Comparison of ENCODE assay signal across 13 mouse cellular contexts in the genomic region with DNA sequence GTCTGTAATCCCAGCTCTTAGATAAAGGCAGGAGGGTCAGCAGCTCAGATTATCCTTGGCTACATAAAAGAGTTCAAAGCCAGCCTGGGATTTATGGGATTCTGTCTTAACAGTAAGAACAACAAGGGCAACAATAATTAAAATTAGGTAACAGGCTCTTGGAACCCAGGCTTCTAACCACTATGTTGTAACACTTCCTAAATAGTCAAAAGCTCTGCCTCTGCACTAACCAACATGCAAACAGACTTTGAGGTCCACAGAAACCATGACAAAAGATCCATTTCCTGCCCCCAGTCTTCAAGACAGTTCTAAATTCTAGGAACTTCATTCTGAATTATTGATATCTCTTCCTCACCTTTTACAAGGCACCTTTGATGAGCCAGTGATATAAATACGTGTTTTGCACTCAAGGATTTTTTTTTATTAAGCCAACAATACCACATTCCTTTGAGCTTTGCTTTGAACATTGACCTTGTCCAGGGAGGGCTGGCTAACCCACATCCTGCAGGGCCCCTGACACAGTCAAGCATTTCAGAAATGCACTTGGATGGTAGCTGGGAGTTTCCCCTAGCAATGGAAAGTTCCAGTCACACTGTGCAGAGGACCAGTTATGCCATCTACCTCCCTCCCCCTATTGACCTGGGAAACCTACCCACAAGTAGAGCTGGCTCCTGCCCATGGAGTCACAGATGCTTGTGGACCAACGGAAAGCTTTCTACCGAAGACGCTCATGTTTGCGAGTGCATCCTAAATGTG. TPM values are rescaled to one million over a fixed set of nuclear protein-coding genes. Genes with fewer than 3 reads are reported as not detected.
DNase-seq lines count a peak whose midpoint lies in the region; ATAC-seq and TF ChIP-seq lines count a peak whose summit lies in the region.
"Had no signal": no experiment of that assay in that cellular context is flagged by ENCODE, and none has a peak within 500 bp of the region (broad histone marks: within the 10 kb centered on the region; RNA-seq: fewer than 3 reads in every experiment).

No protein-coding gene starts in this region.

- H3K27ac ChIP-seq in gastrocnemius, adult 2 months = peak overlapping the region; percentile 69
- no peak overlapping the region for H3K27ac ChIP-seq in intestine, embryonic 15.5 days
- H3K27ac ChIP-seq in liver, postnatal 0 days (ENCODE audit: low read depth) = peak overlapping the region; percentile 8; the same call in 1 of the 2 replicates
- H3K27ac ChIP-seq in midbrain, embryonic 10.5 days (replicated peaks) = no peak overlapping the region
- H3K27ac ChIP-seq: limb, embryonic 10.5 days; midbrain, embryonic 15.5 days; stomach, embryonic 15.5 days had no signal

- H3K27me3 ChIP-seq in intestine, embryonic 15.5 days (replicated peaks) = no peaks in the 10 kb centered on the region
- H3K27me3 ChIP-seq in liver, postnatal 0 days (ENCODE audit: insufficient read depth, low read length) = no peaks in the 10 kb centered on the region
- no peaks in the 10 kb centered on the region for H3K27me3 ChIP-seq in midbrain, embryonic 10.5 days (ENCODE audit: low read depth, poor library complexity, severe bottlenecking)
- H3K27me3 ChIP-seq: midbrain, embryonic 15.5 days; stomach, embryonic 15.5 days had no signal

- ATAC-seq in intestine, embryonic 15.5 days = peak; percentile 62
- ATAC-seq in liver, postnatal 0 days = no peak
- ATAC-seq: midbrain, embryonic 15.5 days had no signal

- WGBS in intestine, embryonic 15.5 days = 87% methylated on average over 5 of the region's 5 CpGs
- 58% methylated on average over 5 of the region's 5 CpGs for WGBS in liver, postnatal 0 days (ENCODE audit: insufficient replicate concordance)
- WGBS in midbrain, embryonic 10.5 days = 93% methylated on average over 5 of the region's 5 CpGs

- no peak overlapping the region for H3K9ac ChIP-seq in intestine, embryonic 15.5 days
- H3K9ac ChIP-seq in liver, postnatal 0 days (replicated peaks) = no peak overlapping the region
- H3K9ac ChIP-seq: midbrain, embryonic 15.5 days; stomach, embryonic 15.5 days had no signal

- TF ChIP-seq CTCF in gastrocnemius, adult 2 months (IDR thresholded peaks at IDR 0.05) = no peak
- no peak for TF ChIP-seq CTCF in liver, postnatal 0 days (IDR thresholded peaks at IDR 0.05; ENCODE audit: low read depth)

- no peak overlapping the region for H3K4me3 ChIP-seq in gastrocnemius, adult 2 months
- H3K4me3 ChIP-seq in intestine, embryonic 15.5 days (replicated peaks) = no peak overlapping the region
- no peak overlapping the region for H3K4me3 ChIP-seq in liver, postnatal 0 days (ENCODE audit: low read depth, low read length)
- no peak overlapping the region for H3K4me3 ChIP-seq in midbrain, embryonic 10.5 days
- H3K4me3 ChIP-seq: limb, embryonic 10.5 days; midbrain, embryonic 15.5 days; stomach, embryonic 15.5 days had no signal

- H3K4me2 ChIP-seq in intestine, embryonic 15.5 days (replicated peaks) = peak overlapping the region; percentile 20
- H3K4me2 ChIP-seq in liver, postnatal 0 days (ENCODE audit: low read depth, low read length) = peak overlapping the region; percentile 35; the same call in 1 of the 2 replicates
- H3K4me2 ChIP-seq: midbrain, embryonic 15.5 days had no signal

- no peak for TF ChIP-seq EP300 in liver, postnatal 0 days (IDR thresholded peaks at IDR 0.05; ENCODE audit: low read depth)

- H3K4me1 ChIP-seq in intestine, embryonic 15.5 days (replicated peaks) = peaks cover 4% of the 10 kb centered on the region; the same call in 1 of the 2 replicates
- peaks cover 19% of the 10 kb centered on the region for H3K4me1 ChIP-seq in liver, postnatal 0 days (ENCODE audit: insufficient read depth)
- peaks cover 15% of the 10 kb centered on the region for H3K4me1 ChIP-seq in midbrain, embryonic 10.5 days

- no peak for DNase-seq in gastrocnemius, adult 2 months
- DNase-seq in gastrocnemius, postnatal 14 days = no peak
- peak; percentile 58 for DNase-seq in CD4-positive helper T cell, adult 2 months (ENCODE audit: low read depth, low spot score)
- DNase-seq in liver, postnatal 0 days = no peak
- DNase-seq in midbrain, embryonic 10.5 days (ENCODE audit: low spot score) = no peak
- no peak for DNase-seq in gastrocnemius, postnatal 4 days (ENCODE audit: low spot score in 2 of 2)
- no peak for DNase-seq in cerebellum, adult 11 months
- DNase-seq: cerebellum, postnatal 36 days; gastrocnemius, postnatal 36 days had no signal

- intact Hi-C loops in gastrocnemius, adult 2 months (cut with DNase I) = no loop called here
- intact Hi-C loops in gastrocnemius, postnatal 14 days (cut with DNase I; ENCODE audit: low total_unique reads) = no loop called here

- no peaks in the 10 kb centered on the region for H3K36me3 ChIP-seq in intestine, embryonic 15.5 days
- no peaks in the 10 kb centered on the region for H3K36me3 ChIP-seq in liver, postnatal 0 days (replicated peaks; ENCODE audit: insufficient read depth, low read length)
- H3K36me3 ChIP-seq in midbrain, embryonic 10.5 days = no peaks in the 10 kb centered on the region
- H3K36me3 ChIP-seq: limb, embryonic 10.5 days; midbrain, embryonic 15.5 days; stomach, embryonic 15.5 days had no signal

- no peaks in the 10 kb centered on the region for H3K9me3 ChIP-seq in intestine, embryonic 15.5 days
- no peaks in the 10 kb centered on the region for H3K9me3 ChIP-seq in liver, postnatal 0 days (ENCODE audit: low read length)
- H3K9me3 ChIP-seq in midbrain, embryonic 10.5 days (replicated peaks) = no peaks in the 10 kb centered on the region
- H3K9me3 ChIP-seq: limb, embryonic 10.5 days; midbrain, embryonic 15.5 days; stomach, embryonic 15.5 days had no signal

RNA-seq across cellular contexts. Expression of gene Igfbp7, which starts 23.9 kb away (rescaled TPM):
- total RNA-seq in gastrocnemius, adult 2 months (2021) = 10 to 100 TPM; 63.6 to 92.5 TPM
- total RNA-seq in gastrocnemius, postnatal 14 days (2021) = 100 to 1,000 TPM; 319 to 321 TPM
- polyA plus RNA-seq in intestine, embryonic 15.5 days (2015; fragmentation: Nextera tagmentation; extraction: Ambion mirVana) = 87.4 and 92.5 TPM in 2 replicates
- polyA plus RNA-seq in liver, postnatal 0 days (2015; fragmentation: Nextera tagmentation; extraction: Ambion mirVana) = 89.6 and 97.3 TPM in 2 replicates
- 10.4 and 16.3 TPM in 2 replicates for polyA plus RNA-seq in midbrain, embryonic 10.5 days (2016; fragmentation: Nextera tagmentation; extraction: Ambion mirVana)
- total RNA-seq in gastrocnemius, postnatal 4 days (2021) = 100 to 1,000 TPM; 295 to 321 TPM

Comparison
In these comparisons a context has a peak if more than half of its experiments do, and no peak if none do; other contexts are left out.
1. H3K27ac ChIP-seq: peak in gastrocnemius, adult 2 months (single experiment) and liver, postnatal 0 days (single experiment); none in intestine, embryonic 15.5 days (single experiment) and midbrain, embryonic 10.5 days (single experiment).